Mouse (Mus musculus) forebrain, embryonic 13.5 days (tissue): ENCODE measurements at regions not wholly inside any gene's neighbourhood (a gene's known extent, or its start where the extent isn't known, plus 50 kb on each side); places are given as distances from the start of the nearest gene placed in this dataset.

Experiments used
- ATAC-seq: fragments of 200-750 bp; cut with Nextera tagmentation; 2 replicates; pipeline ENCODE4 v1.8.0; 2017
- H3K27ac ChIP-seq: fragments of 300-500 bp; sonication (generic); 2 replicates; pipeline ENCODE4 v1.5.1; 2015; ENCODE audit warnings: inconsistent platforms, mild to moderate bottlenecking, moderate library complexity
- H3K27me3 ChIP-seq: fragments of 300-500 bp; sonication (generic); 2 replicates; pipeline ENCODE4 v1.6.1; 2015; ENCODE audit warnings: mild to moderate bottlenecking, inconsistent platforms
- H3K36me3 ChIP-seq: fragments of 300-500 bp; sonication (generic); 2 replicates; pipeline ENCODE4 v1.6.1; 2015; ENCODE audit warnings: mild to moderate bottlenecking, inconsistent platforms; ENCODE audit not compliant: poor library complexity, severe bottlenecking
- H3K4me1 ChIP-seq: fragments of 300-500 bp; sonication (generic); 2 replicates; pipeline ENCODE4 v1.6.1; 2015; ENCODE audit warnings: inconsistent platforms
- H3K4me2 ChIP-seq: fragments of 300-500 bp; sonication (generic); 2 replicates; pipeline ENCODE4 v1.6.1; 2015; ENCODE audit warnings: inconsistent platforms, mild to moderate bottlenecking, moderate library complexity
- H3K4me3 ChIP-seq: fragments of 300-500 bp; sonication (generic); 2 replicates; pipeline ENCODE4 v1.5.1; 2015; ENCODE audit warnings: mild to moderate bottlenecking, inconsistent platforms
- H3K9ac ChIP-seq: fragments of 300-500 bp; sonication (generic); 2 replicates; pipeline ENCODE4 v1.6.1; 2015; ENCODE audit warnings: mild to moderate bottlenecking, inconsistent platforms
- H3K9me3 ChIP-seq: fragments of 300-500 bp; sonication (generic); replicated peaks from 2 replicates; pipeline ENCODE4 v1.6.1; 2016; ENCODE audit warnings: inconsistent platforms
- WGBS: fragments of 180-500 bp; shearing (Covaris S2); methylation state at CpG from one replicate; pipeline ENCODE4 v1.1.7; 2015; 5-methylcytosine and 5-hydroxymethylcytosine counted together

- WGBS: 73% methylated on average over 21 of the region's 21 CpGs
- Histone ChIP-seq H3K27me3 (no peaks in the 10 kb centered on the region), H3K9ac (no peak overlapping the region), H3K4me3 (no peak overlapping the region), H3K4me2 (0 out of 2 replicates have a peak overlapping the region, but pooled peaks have one; percentile 21), H3K4me1 (peaks cover 14% of the 10 kb centered on the region), H3K27ac (no peak overlapping the region), H3K9me3 (no peaks in the 10 kb centered on the region), H3K36me3 (no peaks in the 10 kb centered on the region)
- peak; percentile 55 for ATAC-seq
Observed at GRCm38 (mm10) chr9:116384176-116385076, 209.3 kb upstream of the Tgfbr2 start.

GRCm38 (mm10) chr9:116383411-116384101 lies 208.4 kb upstream of the Tgfbr2 start:
- Histone ChIP-seq H3K9ac (no peak overlapping the region), H3K4me1 (peaks cover 14% of the 10 kb centered on the region), H3K27me3 (no peaks in the 10 kb centered on the region), H3K4me3 (no peak overlapping the region), H3K9me3 (no peaks in the 10 kb centered on the region), H3K27ac (no peak overlapping the region), H3K36me3 (no peaks in the 10 kb centered on the region), H3K4me2 (peak overlapping the region; percentile 21; the same call in 1 of the 2 replicates)
- peak; percentile 45; the same call in 1 of the 2 replicates for ATAC-seq
- WGBS: 51% methylated on average over 18 of the region's 18 CpGs

GRCm38 (mm10) chr9:116377706-116378105 lies 202.5 kb upstream of the Tgfbr2 start:
- Histone ChIP-seq H3K9ac (no peak overlapping the region), H3K36me3 (no peaks in the 10 kb centered on the region), H3K4me2 (no peak overlapping the region), H3K27me3 (no peaks in the 10 kb centered on the region), H3K4me3 (no peak overlapping the region), H3K9me3 (no peaks in the 10 kb centered on the region), H3K27ac (no peak overlapping the region), H3K4me1 (peaks cover 12% of the 10 kb centered on the region)
- ATAC-seq: no peak
- WGBS: 53% methylated on average over 1 of the region's 1 CpGs

GRCm38 (mm10) chr9:116375658-116376357 lies 200.6 kb upstream of the Tgfbr2 start:
- ATAC-seq: peak; percentile 92
- 47% methylated on average over 12 of the region's 12 CpGs for WGBS
- H3K36me3 ChIP-seq: no peaks in the 10 kb centered on the region
- no peak overlapping the region for H3K9ac ChIP-seq
- no peaks in the 10 kb centered on the region for H3K27me3 ChIP-seq
- peak overlapping the region; percentile 35; the same call in 1 of the 2 replicates for H3K27ac ChIP-seq
- no peak overlapping the region for H3K4me3 ChIP-seq
- H3K4me2 ChIP-seq: 0 out of 2 replicates have a peak overlapping the region, but pooled peaks have one; percentile 7
- H3K4me1 ChIP-seq: peaks cover 12% of the 10 kb centered on the region
- H3K9me3 ChIP-seq: no peaks in the 10 kb centered on the region

GRCm38 (mm10) chr9:116374343-116374742 lies 199.2 kb upstream of the Tgfbr2 start:
- 90% methylated on average over 4 of the region's 4 CpGs for WGBS
- no peak overlapping the region for H3K4me2 ChIP-seq
- peaks cover 12% of the 10 kb centered on the region for H3K4me1 ChIP-seq
- H3K9me3 ChIP-seq: no peaks in the 10 kb centered on the region
- H3K4me3 ChIP-seq: no peak overlapping the region
- H3K36me3 ChIP-seq: no peaks in the 10 kb centered on the region
- no peak overlapping the region for H3K9ac ChIP-seq
- H3K27me3 ChIP-seq: no peaks in the 10 kb centered on the region
- H3K27ac ChIP-seq: no peak overlapping the region
- ATAC-seq: no peak

GRCm38 (mm10) chr9:116373396-116373795 lies 198.2 kb upstream of the Tgfbr2 start:
- no peak for ATAC-seq
- WGBS: 70% methylated on average over 3 of the region's 3 CpGs
- H3K4me1 ChIP-seq: peaks cover 14% of the 10 kb centered on the region

GRCm38 (mm10) chr9:116369059-116369718 lies 194.0 kb upstream of the Tgfbr2 start:
- Histone ChIP-seq H3K4me1 (0 out of 2 replicates have a peak, but pooled peaks cover 2% of the 10 kb centered on the region), H3K9ac (no peak overlapping the region), H3K27me3 (no peaks in the 10 kb centered on the region), H3K9me3 (no peaks in the 10 kb centered on the region), H3K36me3 (no peaks in the 10 kb centered on the region), H3K27ac (no peak overlapping the region), H3K4me2 (no peak overlapping the region), H3K4me3 (no peak overlapping the region)
- no peak for ATAC-seq

More at GRCm38 (mm10) chr9:116373396-116373795, 198.2 kb upstream of the Tgfbr2 start:
- H3K36me3 ChIP-seq: no peaks in the 10 kb centered on the region
- H3K4me2 ChIP-seq: no peak overlapping the region
- no peak overlapping the region for H3K9ac ChIP-seq
- H3K27ac ChIP-seq: no peak overlapping the region
- no peaks in the 10 kb centered on the region for H3K27me3 ChIP-seq
- no peak overlapping the region for H3K4me3 ChIP-seq
- no peaks in the 10 kb centered on the region for H3K9me3 ChIP-seq

- Histone ChIP-seq H3K27me3 (no peaks in the 10 kb centered on the region), H3K9ac (no peak overlapping the region), H3K4me2 (no peak overlapping the region), H3K36me3 (no peaks in the 10 kb centered on the region), H3K9me3 (no peaks in the 10 kb centered on the region), H3K4me1 (0 out of 2 replicates have a peak, but pooled peaks cover 2% of the 10 kb centered on the region), H3K27ac (no peak overlapping the region), H3K4me3 (no peak overlapping the region)
- 95% methylated on average over 7 of the region's 7 CpGs for WGBS
- no peak for ATAC-seq
Observed at GRCm38 (mm10) chr9:116366713-116367112, 191.6 kb upstream of the Tgfbr2 start.

GRCm38 (mm10) chr9:116366193-116366592 lies 191.0 kb upstream of the Tgfbr2 start:
- Histone ChIP-seq H3K9ac (no peak overlapping the region), H3K27me3 (no peaks in the 10 kb centered on the region), H3K27ac (no peak overlapping the region), H3K4me1 (0 out of 2 replicates have a peak, but pooled peaks cover 2% of the 10 kb centered on the region), H3K9me3 (no peaks in the 10 kb centered on the region), H3K4me2 (no peak overlapping the region), H3K4me3 (no peak overlapping the region), H3K36me3 (no peaks in the 10 kb centered on the region)
- 86% methylated on average over 9 of the region's 9 CpGs for WGBS
- ATAC-seq: no peak

- no peak overlapping the region for H3K27ac ChIP-seq
- no peak overlapping the region for H3K4me3 ChIP-seq
- 70% methylated on average over 3 of the region's 3 CpGs for WGBS
- H3K27me3 ChIP-seq: no peaks in the 10 kb centered on the region
- no peaks in the 10 kb centered on the region for H3K36me3 ChIP-seq
- H3K4me1 ChIP-seq: 0 out of 2 replicates have a peak, but pooled peaks cover 2% of the 10 kb centered on the region
- no peaks in the 10 kb centered on the region for H3K9me3 ChIP-seq
- no peak overlapping the region for H3K9ac ChIP-seq
- H3K4me2 ChIP-seq: no peak overlapping the region
- no peak for ATAC-seq
Observed at GRCm38 (mm10) chr9:116365701-116366100, 190.5 kb upstream of the Tgfbr2 start.

- no peak for ATAC-seq
- no peak overlapping the region for H3K27ac ChIP-seq
- H3K9ac ChIP-seq: no peak overlapping the region
- H3K4me2 ChIP-seq: no peak overlapping the region
- no peak overlapping the region for H3K4me3 ChIP-seq
- H3K36me3 ChIP-seq: no peaks in the 10 kb centered on the region
- no peaks in the 10 kb centered on the region for H3K9me3 ChIP-seq
- no peaks in the 10 kb centered on the region for H3K27me3 ChIP-seq
- 73% methylated on average over 12 of the region's 12 CpGs for WGBS
- H3K4me1 ChIP-seq: 0 out of 2 replicates have a peak, but pooled peaks cover 2% of the 10 kb centered on the region
Observed at GRCm38 (mm10) chr9:116365016-116365685, 190.0 kb upstream of the Tgfbr2 start.
